Mouse (Mus musculus): ENCODE measurements around the gene Hist1h2ac. TPM values are rescaled to one million over a fixed set of nuclear protein-coding genes. Genes with fewer than 3 reads are reported as not detected.
"Not testable (repeated sequence)": the region's sequence is repeated elsewhere in the genome, so short reads cannot be mapped to it uniquely, and the experiment has no call there.

The Hist1h2ac gene
- polyA plus RNA-seq, 1 experiment from 2014 or later: 3.2 TPM

GRCm38 (mm10) chr13:23705751-23706356 is 22.1 kb upstream of the Hist1h2ac start:
- H3K9ac ChIP-seq (replicated peaks; ENCODE audit: low read depth, low read length): no peak overlapping the region
- no peak overlapping the region for H3K27ac ChIP-seq (ENCODE audit: low read length)
- no peak overlapping the region for H3K4me2 ChIP-seq (replicated peaks; ENCODE audit: low read depth, low read length)
- H3K36me3 ChIP-seq (ENCODE audit: control insufficient read depth, insufficient read depth, low read length): no peaks in the 10 kb centered on the region
- no peaks in the 10 kb centered on the region for H3K27me3 ChIP-seq (ENCODE audit: control insufficient read depth, insufficient read depth, low read length)
- no peaks in the 10 kb centered on the region for H3K9me3 ChIP-seq (ENCODE audit: control insufficient read depth, low read depth, low read length)
- H3K4me1 ChIP-seq (ENCODE audit: control insufficient read depth, insufficient read depth, low read length): peaks cover 3% of the 10 kb centered on the region; the same call in 1 of the 2 replicates
- ATAC-seq (ENCODE audit: insufficient number of reproducible peaks, insufficient read depth, low FRiP score, low read depth): no peak
- 94% methylated on average over 7 of the region's 7 CpGs for WGBS
- no peak overlapping the region for H3K4me3 ChIP-seq (ENCODE audit: low read depth, low read length)

DNA sequence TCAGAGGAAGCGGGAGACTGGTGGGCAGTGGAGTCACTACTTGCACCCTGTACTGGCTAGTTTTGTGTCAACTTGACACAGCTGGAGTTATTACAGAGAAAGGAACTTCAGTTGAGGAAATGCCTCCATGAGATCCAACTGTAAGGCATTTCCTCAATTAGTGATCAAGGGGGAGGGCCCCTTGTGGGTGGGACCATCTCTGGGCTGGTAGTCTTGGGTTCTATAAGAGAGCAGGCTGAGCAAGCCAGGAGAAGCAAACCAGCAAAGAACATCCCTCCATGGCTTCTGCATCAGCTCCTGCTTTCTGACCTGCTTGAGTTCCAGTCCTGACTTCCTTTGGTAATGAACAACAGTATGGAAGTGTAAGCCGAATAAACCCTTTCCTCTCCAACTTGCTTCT is 19.1 kb upstream of the Hist1h2ac start:
- H3K9ac ChIP-seq (replicated peaks; ENCODE audit: low read depth, low read length); ATAC-seq (ENCODE audit: insufficient number of reproducible peaks, insufficient read depth, low FRiP score, low read depth); H3K9me3 ChIP-seq (ENCODE audit: control insufficient read depth, low read depth, low read length); H3K27ac ChIP-seq (ENCODE audit: low read length); H3K4me1 ChIP-seq (ENCODE audit: control insufficient read depth, insufficient read depth, low read length); H3K4me2 ChIP-seq (replicated peaks; ENCODE audit: low read depth, low read length); H3K27me3 ChIP-seq (ENCODE audit: control insufficient read depth, insufficient read depth, low read length); H3K4me3 ChIP-seq (ENCODE audit: low read depth, low read length); H3K36me3 ChIP-seq (ENCODE audit: control insufficient read depth, insufficient read depth, low read length): not testable (repeated sequence)
- WGBS: 72% methylated on average over 2 of the region's 2 CpGs

GRCm38 (mm10) chr13:23702220-23702619 is 18.5 kb upstream of the Hist1h2ac start:
- 80% methylated on average over 4 of the region's 4 CpGs for WGBS
- Histone ChIP-seq H3K27ac (ENCODE audit: low read length) (no peak overlapping the region), H3K27me3 (ENCODE audit: control insufficient read depth, insufficient read depth, low read length) (no peaks in the 10 kb centered on the region), H3K4me3 (ENCODE audit: low read depth, low read length) (no peak overlapping the region), H3K36me3 (ENCODE audit: control insufficient read depth, insufficient read depth, low read length) (no peaks in the 10 kb centered on the region), H3K9ac (replicated peaks; ENCODE audit: low read depth, low read length) (no peak overlapping the region), H3K4me1 (ENCODE audit: control insufficient read depth, insufficient read depth, low read length) (peaks cover 9% of the 10 kb centered on the region; the same call in 1 of the 2 replicates), H3K4me2 (replicated peaks; ENCODE audit: low read depth, low read length) (no peak overlapping the region), H3K9me3 (ENCODE audit: control insufficient read depth, low read depth, low read length) (no peaks in the 10 kb centered on the region)
- no peak for ATAC-seq (ENCODE audit: insufficient number of reproducible peaks, insufficient read depth, low FRiP score, low read depth)

DNA sequence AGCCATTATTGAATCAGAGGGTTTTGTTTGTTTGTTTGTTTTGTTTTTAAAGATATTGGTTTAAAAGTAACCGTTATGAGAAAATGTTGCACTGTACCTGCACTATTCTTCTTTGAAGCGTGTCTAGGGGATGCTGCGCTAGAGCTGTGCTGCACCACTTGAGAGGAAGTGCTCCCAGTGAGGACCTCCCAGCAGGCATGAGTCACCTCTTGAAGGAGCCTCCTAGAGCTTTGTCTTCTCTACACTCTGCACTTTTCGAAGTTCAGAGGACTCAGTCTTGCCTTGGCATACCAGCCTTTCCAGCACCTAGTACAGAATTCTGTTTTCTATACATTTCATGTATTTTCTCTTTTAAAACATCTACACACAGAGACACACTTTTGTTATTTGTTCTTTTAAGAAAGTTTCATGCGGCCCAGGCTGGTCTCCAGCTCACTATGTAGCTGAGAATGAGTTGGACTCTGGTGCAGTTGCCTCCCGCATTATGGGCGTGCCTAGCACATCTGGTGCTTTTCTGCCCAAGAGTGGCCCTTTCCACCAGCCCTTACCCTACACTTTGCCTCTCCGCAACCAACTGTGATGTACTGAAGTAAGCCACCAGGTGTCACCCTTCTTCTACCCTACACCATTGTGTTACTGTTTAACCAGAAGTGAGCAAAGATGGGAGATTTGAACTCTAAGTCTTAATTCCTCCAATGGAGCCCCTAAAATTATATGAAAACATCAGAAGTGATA is 17.2 kb upstream of the Hist1h2ac start:
- Histone ChIP-seq H3K36me3 (ENCODE audit: control insufficient read depth, insufficient read depth, low read length) (no peaks in the 10 kb centered on the region), H3K4me2 (replicated peaks; ENCODE audit: low read depth, low read length) (no peak overlapping the region), H3K27ac (ENCODE audit: low read length) (no peak overlapping the region), H3K27me3 (ENCODE audit: control insufficient read depth, insufficient read depth, low read length) (no peaks in the 10 kb centered on the region), H3K9ac (replicated peaks; ENCODE audit: low read depth, low read length) (no peak overlapping the region), H3K9me3 (ENCODE audit: control insufficient read depth, low read depth, low read length) (no peaks in the 10 kb centered on the region), H3K4me3 (ENCODE audit: low read depth, low read length) (no peak overlapping the region), H3K4me1 (ENCODE audit: control insufficient read depth, insufficient read depth, low read length) (peaks cover 9% of the 10 kb centered on the region; the same call in 1 of the 2 replicates)
- ATAC-seq (ENCODE audit: insufficient number of reproducible peaks, insufficient read depth, low FRiP score, low read depth): peak; percentile 39; the same call in 1 of the 2 replicates
- WGBS: 27% methylated on average over 8 of the region's 8 CpGs

DNA sequence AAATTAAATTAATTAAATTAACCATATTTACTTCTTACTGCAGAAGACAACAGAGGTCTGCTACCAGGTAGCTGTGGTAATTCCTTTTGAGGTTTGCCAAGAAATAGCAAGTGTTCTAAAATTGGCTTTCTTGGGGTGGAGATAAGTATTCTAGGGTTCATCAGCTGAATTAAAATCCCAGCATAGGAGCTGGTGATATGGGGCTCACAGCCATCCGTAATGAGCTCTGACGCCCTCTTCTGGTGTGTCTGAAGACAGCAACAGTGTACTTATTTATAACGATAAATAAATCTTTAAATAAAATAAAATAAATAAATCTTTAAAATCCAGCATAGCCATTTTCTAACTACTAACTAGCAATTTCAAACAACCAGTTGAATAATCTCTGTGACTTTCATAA is 16.0 kb upstream of the Hist1h2ac start:
- no peak overlapping the region for H3K4me3 ChIP-seq (ENCODE audit: low read depth, low read length)
- H3K9me3 ChIP-seq (ENCODE audit: control insufficient read depth, low read depth, low read length): no peaks in the 10 kb centered on the region
- no peaks in the 10 kb centered on the region for H3K36me3 ChIP-seq (ENCODE audit: control insufficient read depth, insufficient read depth, low read length)
- WGBS: 65% methylated on average over 3 of the region's 3 CpGs
- no peak overlapping the region for H3K4me2 ChIP-seq (replicated peaks; ENCODE audit: low read depth, low read length)
- H3K9ac ChIP-seq (replicated peaks; ENCODE audit: low read depth, low read length): no peak overlapping the region
- peaks cover 9% of the 10 kb centered on the region; the same call in 1 of the 2 replicates for H3K4me1 ChIP-seq (ENCODE audit: control insufficient read depth, insufficient read depth, low read length)
- ATAC-seq (ENCODE audit: insufficient number of reproducible peaks, insufficient read depth, low FRiP score, low read depth): no peak
- H3K27ac ChIP-seq (ENCODE audit: low read length): no peak overlapping the region
- H3K27me3 ChIP-seq (ENCODE audit: control insufficient read depth, insufficient read depth, low read length): no peaks in the 10 kb centered on the region

DNA sequence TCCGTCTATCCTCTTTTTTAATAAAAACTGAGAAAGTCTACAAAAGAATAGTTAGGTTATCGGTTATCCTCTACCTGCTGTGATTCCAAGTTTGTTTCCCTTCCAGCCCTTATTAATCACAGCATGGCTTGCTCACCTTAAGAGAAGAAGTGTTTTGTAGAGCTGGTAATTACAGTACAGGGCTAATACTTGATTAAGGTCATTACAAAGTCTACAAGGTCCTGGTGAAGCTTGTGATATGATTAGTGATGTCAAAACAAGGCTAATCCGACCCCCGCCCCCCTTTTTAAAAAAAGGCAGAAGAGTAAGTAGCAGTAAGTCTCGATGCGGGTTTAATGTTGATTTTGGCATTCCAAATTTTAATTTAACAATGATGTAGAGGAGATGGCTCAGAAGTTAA is 15.2 kb upstream of the Hist1h2ac start:
- Histone ChIP-seq H3K27ac (ENCODE audit: low read length) (peak overlapping the region; percentile 76), H3K4me2 (replicated peaks; ENCODE audit: low read depth, low read length) (peak overlapping the region; percentile 29; the same call in 1 of the 2 replicates), H3K9ac (replicated peaks; ENCODE audit: low read depth, low read length) (no peak overlapping the region), H3K4me3 (ENCODE audit: low read depth, low read length) (no peak overlapping the region), H3K9me3 (ENCODE audit: control insufficient read depth, low read depth, low read length) (no peaks in the 10 kb centered on the region), H3K27me3 (ENCODE audit: control insufficient read depth, insufficient read depth, low read length) (no peaks in the 10 kb centered on the region), H3K4me1 (ENCODE audit: control insufficient read depth, insufficient read depth, low read length) (peaks cover 9% of the 10 kb centered on the region; the same call in 1 of the 2 replicates), H3K36me3 (ENCODE audit: control insufficient read depth, insufficient read depth, low read length) (no peaks in the 10 kb centered on the region)
- ATAC-seq (ENCODE audit: insufficient number of reproducible peaks, insufficient read depth, low FRiP score, low read depth): no peak
- 59% methylated on average over 6 of the region's 6 CpGs for WGBS

DNA sequence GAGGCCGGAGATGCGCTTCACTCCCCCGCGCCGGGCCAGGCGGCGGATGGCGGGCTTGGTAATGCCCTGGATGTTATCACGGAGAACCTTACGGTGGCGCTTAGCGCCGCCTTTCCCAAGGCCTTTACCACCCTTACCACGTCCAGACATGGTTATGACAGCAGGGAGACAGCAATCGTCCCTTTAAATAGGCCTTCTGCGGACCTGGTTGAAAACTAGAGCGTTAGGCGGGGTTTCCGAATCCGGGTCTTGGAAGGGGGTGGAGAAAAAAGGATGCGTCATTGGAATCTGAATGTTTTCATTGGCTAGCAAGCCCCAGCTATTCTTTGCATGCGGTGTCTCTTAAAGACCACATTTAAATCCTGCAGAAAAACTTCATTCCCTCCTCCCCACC is 14.5 kb upstream of the Hist1h2ac start, which contains the start of gene Hist1h4c:
TSS of gene Hist1h4c (minus strand) at position 155 of the 394 bp plus-strand sequence.
- H3K27ac ChIP-seq (ENCODE audit: low read length): peak within 1 kb of the TSS; percentile 91
- H3K4me3 ChIP-seq (ENCODE audit: low read depth, low read length): peak within 1 kb of the TSS; percentile 40
- ATAC-seq (ENCODE audit: insufficient number of reproducible peaks, insufficient read depth, low FRiP score, low read depth): peak; percentile 96
- 0% methylated on average over 21 of the region's 22 CpGs for WGBS
- peak within 1 kb of the TSS; percentile 26 for H3K9ac ChIP-seq (replicated peaks; ENCODE audit: low read depth, low read length)
- H3K9me3 ChIP-seq (ENCODE audit: control insufficient read depth, low read depth, low read length): no peaks in the 10 kb centered on the region
- H3K4me2 ChIP-seq (replicated peaks; ENCODE audit: low read depth, low read length): peak within 1 kb of the TSS; percentile 56
- peaks cover 9% of the 10 kb centered on the region; the same call in 1 of the 2 replicates for H3K4me1 ChIP-seq (ENCODE audit: control insufficient read depth, insufficient read depth, low read length)
- no peaks in the 10 kb centered on the region for H3K27me3 ChIP-seq (ENCODE audit: control insufficient read depth, insufficient read depth, low read length)
- no peaks in the 10 kb centered on the region for H3K36me3 ChIP-seq (ENCODE audit: control insufficient read depth, insufficient read depth, low read length)

DNA sequence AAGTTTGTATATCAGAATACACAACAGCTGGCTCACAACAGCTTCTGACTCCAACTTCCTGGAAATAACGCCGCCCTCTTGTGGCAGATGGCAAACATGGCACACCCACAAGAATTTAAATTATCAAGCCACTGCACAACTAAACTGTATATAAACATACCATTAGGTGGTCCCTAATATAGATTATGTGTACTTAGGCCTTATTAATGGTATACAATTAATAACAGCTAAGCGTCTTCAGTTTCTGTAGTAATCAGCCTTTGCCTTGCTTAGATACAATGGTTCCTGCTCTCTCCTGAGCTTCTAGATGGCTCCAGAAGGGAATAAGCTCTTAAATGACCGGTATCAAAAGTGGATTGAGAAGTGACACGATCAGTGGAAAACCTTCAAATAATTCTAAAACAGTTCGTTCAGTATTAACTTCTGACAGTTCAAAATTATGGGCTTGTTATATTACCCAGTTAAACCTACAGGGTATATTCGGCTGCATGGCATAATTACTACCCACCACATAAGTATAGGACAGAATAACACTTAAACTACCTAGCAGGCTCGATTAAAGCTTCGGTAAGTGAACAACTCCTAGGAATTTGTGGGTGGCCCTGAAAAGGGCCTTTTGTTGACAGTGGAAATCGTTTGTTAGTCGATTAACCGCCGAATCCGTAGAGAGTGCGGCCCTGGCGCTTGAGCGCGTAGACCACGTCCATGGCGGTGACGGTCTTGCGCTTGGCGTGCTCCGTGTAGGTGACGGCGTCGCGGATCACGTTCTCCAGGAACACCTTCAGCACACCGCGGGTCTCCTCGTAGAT is 13.9 kb upstream of the Hist1h2ac start:
- Histone ChIP-seq H3K9me3 (ENCODE audit: control insufficient read depth, low read depth, low read length) (no peaks in the 10 kb centered on the region), H3K27me3 (ENCODE audit: control insufficient read depth, insufficient read depth, low read length) (no peaks in the 10 kb centered on the region), H3K4me3 (ENCODE audit: low read depth, low read length) (peak overlapping the region; percentile 40), H3K27ac (ENCODE audit: low read length) (peak overlapping the region; percentile 91), H3K4me2 (replicated peaks; ENCODE audit: low read depth, low read length) (peak overlapping the region; percentile 56), H3K4me1 (ENCODE audit: control insufficient read depth, insufficient read depth, low read length) (peaks cover 9% of the 10 kb centered on the region; the same call in 1 of the 2 replicates), H3K9ac (replicated peaks; ENCODE audit: low read depth, low read length) (peak overlapping the region; percentile 26), H3K36me3 (ENCODE audit: control insufficient read depth, insufficient read depth, low read length) (no peaks in the 10 kb centered on the region)
- ATAC-seq (ENCODE audit: insufficient number of reproducible peaks, insufficient read depth, low FRiP score, low read depth): no peak; the same call in none of the 2 replicates
- under 1% methylated on average over 21 of the region's 32 CpGs for WGBS

All from stomach, embryonic 14.5 days (tissue).